Mouse (Mus musculus) frontal cortex, postnatal 10 days (tissue): ENCODE measurements around the gene Sec24c.
"Not testable (repeated sequence)": the region's sequence is repeated elsewhere in the genome, so short reads cannot be mapped to it uniquely, and the experiment has no call there.

Source experiments
- DNase-seq, 2 experiments: peaks; one replicate each; pipeline ENCODE4 v3.0.0; 2022; ENCODE audit warnings: low spot score in 2 of 2, mixed read lengths in 1 of 2

Sec24c gene

GRCm38 (mm10) chr14:20696986-20697385 lies 22.9 kb downstream of the Sec24c start:
- peak in 1 of 2 experiments; percentile 43 for DNase-seq

DNA sequence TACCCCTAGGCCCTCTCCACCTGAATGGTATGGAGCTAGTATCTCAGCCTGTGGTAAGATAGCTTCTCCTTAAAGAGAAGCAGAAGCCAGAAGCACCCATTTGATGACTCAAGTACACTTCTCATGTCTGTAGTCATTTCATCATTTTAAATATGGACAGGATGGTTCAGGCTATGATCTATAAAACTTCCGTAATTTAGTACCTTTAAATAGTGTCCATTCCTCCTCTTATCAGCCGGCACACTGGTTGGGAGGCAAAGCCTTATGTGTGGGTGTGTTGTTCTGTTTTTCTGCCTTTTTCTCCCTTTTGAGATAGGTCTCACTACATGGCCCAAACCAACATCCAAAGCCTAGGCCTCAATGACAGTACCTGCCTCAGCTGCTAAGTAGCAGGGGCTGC lies 24.4 kb downstream of the Sec24c start:
- DNase-seq, result no peak

- no peak for DNase-seq
Measured at GRCm38 (mm10) chr14:20700362-20700761, 26.3 kb downstream of the Sec24c start.

DNA sequence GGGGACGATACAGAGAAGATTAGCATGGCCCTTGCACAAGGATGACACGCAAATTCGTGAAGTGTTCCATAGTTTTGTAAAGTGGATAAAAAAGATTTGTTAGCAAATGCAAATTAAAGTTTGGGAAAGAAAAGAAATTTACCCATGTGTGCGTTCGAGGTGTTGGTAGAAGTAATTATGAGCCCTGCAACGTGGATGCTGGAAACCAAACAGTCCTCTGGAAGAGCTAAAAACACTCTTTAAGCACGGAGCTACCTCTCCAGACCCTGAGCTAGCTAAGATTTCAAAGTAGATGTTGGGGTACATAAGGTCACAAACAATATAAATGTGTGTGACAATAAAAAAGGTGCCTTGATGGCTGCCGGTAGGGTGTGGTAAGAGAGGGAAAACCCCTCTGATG lies 27.4 kb downstream of the Sec24c start:
- DNase-seq, result no peak

DNA sequence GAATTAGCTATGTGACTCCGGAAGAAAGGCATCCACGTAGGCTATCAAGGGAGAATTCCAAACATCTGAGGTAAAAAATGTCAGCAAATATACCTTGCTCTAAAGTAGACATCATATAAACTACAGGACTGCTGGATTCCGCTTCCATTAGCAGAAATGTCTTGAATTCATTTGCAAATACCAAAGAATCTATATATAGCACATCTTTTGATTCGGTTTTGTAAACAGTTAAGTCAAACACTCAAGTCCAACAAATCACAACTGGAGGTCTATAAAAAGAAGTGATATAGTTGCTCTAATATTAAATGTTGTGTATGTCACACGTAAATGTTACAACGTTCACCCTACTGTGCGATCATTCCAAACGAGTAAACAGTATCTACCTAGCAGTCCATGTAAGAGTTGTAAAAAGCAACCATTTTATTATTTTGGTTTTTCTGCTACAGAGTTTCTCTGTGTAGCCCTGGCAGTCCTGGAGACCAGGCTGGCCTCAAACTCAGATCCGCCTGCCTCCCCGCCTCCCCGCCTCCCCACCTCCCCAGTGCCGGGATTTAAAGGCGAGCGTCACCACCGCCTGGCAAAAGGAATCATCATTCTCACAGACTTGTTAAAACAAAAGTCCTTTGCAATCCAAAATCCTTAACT lies 28.1 kb downstream of the Sec24c start:
- DNase-seq, result no peak

DNA sequence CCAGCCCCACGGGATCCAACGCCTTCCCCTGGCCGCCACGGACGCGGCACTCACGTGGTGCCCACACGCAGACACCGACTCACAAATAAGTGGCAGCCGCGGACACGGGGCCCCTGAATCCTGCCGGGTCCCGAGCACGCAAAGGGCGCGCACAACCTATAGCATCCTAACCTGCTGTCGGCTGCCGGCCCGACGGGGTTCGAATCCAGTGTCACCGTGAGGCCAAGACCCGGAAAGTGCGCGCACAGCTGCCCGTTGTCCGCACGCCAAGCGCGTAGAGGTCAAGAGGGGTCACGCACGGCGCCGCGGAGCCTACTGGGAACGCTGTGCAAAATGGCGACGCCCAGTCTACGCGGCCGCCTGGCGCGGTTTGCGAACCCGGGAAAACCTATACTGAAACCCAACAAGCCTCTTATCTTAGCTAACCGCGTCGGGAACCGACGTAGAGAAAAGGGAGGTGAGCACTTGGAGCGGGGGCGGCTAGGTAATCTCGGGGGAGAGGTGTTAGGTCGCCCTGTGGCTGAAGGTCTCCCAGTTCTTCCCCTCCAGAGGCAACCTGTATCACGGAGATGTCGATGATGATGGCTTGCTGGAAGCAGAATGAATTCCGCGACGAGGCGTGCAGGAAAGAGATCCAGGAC lies 28.8 kb downstream of the Sec24c start, which contains the start of gene Chchd1:
Gene Chchd1, plus strand, starts transcription at position 266 of the 641 bp plus-strand sequence.
- DNase-seq, result peak; percentile 75 to 88

DNA sequence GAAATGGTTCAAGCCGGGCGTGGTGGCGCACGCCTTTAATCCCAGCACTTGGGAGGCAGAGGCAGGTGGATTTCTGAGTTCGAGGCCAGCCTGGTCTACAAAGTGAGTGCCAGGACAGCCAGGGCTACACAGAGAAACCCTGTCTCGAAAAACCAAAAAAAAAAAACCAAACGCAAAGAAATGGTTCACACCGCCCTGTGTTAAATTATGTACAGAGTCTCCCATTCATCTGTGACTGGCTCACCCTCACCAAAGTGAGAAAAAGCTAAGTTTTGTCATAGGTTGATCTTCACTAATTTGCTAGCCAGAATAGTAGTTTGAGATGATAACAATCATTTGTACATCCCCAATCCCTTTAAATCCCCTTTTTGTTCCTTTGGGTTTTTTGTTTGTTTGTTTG lies 29.4 kb downstream of the Sec24c start:
- not testable (repeated sequence) for DNase-seq

- peak; percentile 76 to 89 for DNase-seq
Measured at GRCm38 (mm10) chr14:20707201-20708190, 33.4 kb downstream of the Sec24c start, which contains the start of gene Zswim8. Gene Zswim8, plus strand, starts transcription at chr14:20707552.

- DNase-seq, result no peak
Measured at GRCm38 (mm10) chr14:20708239-20708638, 34.1 kb downstream of the Sec24c start.

GRCm38 (mm10) chr14:20713832-20714231 lies 39.7 kb downstream of the Sec24c start:
- DNase-seq, result no peak

GRCm38 (mm10) chr14:20718443-20718842 lies 44.3 kb downstream of the Sec24c start:
- no peak for DNase-seq

DNA sequence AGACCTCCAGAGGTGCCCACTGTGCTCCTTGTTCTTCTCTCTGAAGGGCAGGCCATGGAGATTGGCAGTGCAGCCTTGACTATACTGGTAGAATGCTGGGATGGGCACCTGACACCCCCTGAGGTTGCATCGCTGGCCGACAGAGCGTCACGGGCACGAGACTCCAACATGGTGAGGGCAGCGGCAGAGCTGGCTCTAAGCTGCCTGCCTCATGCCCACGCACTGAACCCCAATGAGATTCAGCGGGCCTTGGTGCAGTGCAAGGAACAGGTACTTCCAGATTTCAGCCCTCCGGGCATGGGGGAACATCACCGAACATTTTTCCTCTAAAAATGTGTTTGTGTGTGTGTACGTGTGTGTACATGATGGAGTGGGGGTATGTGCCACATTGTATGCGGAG lies 45.7 kb downstream of the Sec24c start:
- DNase-seq, result no peak

DNA sequence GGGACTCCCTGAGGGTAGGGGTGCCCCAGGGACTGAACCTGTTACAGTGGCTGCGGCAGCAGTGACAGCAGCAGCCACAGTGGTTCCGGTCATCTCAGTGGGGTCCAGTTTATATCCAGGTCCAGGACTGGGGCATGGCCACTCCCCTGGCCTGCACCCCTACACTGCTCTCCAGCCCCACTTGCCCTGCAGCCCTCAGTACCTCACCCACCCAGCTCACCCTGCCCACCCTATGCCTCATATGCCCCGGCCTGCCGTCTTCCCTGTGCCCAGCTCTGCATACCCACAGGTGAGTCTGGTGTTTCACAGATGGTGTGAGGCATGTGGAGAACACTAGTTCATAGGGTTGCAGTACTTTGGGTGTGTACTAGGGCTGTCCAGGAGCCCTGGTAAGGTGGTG lies 47.3 kb downstream of the Sec24c start:
- no peak for DNase-seq

DNA sequence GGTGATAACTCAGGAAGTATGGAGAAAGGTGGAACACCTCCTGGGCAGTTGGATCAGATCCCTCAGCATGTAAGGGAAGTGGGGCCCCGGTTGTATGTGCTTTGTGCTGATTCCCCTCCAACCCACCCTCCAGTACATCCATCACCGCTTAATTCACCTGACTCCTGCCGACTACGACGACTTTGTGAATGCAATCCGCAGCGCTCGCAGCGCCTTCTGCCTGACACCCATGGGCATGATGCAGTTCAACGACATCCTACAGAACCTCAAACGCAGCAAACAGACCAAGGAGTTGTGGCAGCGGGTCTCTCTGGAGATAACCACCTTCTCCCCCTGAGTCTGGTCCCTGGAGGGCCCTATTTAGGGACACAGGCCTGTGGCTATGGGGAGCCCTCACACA lies 48.9 kb downstream of the Sec24c start:
- no peak for DNase-seq

GRCm38 (mm10) chr14:20724043-20724442 lies 49.9 kb downstream of the Sec24c start:
- peak in 1 of 2 experiments; percentile 75 for DNase-seq

DNA sequence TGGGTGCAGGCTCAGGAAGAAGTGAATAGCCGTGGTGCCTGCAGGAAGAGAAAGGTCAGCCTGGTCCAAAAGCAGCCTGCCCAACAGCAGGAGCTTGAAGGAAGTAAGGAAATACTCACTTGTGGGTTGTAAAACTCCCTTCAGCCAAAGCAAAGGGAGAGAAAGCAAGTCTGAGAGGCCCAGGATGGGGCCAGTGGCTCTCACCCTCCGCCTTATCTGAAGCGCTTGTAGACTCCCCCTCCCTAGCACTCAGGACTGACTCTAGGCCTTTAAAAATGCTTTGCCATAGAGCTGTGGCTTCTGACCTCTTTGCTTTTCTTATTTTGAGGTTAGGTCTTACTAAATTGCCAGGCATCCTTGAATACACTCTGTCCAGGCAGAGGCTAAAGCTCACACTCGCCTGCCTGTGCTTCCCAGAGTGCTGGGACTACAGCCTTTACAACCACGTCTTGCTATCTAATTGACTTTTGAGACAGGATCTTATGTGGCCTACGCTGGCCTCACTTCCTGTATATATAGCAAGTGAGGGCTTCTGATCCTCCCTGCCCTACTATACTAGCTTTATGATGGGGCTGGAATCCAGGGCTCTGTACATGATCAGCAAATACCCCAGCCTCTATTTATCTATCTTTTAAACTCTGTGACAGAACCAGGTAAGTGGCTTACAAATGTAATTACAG lies 51.7 kb downstream of the Sec24c start:
- no peak for DNase-seq

DNA sequence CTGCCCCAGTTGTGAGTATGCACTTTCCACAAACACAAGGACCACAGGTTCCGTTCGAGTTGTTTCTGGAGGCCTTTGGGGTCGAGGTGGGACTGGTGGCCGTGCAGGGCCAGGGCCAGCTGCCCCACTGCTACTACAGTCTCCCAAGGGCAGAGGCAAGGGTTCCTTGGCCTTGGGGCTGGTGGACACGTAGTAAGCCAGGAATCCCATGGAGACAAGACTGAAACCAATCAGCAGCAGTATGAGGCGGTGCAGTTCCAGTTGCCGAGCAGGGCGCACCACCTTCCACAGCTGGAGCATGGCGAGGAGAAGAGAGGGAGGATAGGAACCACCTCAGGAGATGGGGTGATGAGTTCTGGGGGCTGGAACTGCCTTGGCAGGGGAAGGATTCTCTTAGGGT lies 55.8 kb downstream of the Sec24c start:
- no peak for DNase-seq

DNA sequence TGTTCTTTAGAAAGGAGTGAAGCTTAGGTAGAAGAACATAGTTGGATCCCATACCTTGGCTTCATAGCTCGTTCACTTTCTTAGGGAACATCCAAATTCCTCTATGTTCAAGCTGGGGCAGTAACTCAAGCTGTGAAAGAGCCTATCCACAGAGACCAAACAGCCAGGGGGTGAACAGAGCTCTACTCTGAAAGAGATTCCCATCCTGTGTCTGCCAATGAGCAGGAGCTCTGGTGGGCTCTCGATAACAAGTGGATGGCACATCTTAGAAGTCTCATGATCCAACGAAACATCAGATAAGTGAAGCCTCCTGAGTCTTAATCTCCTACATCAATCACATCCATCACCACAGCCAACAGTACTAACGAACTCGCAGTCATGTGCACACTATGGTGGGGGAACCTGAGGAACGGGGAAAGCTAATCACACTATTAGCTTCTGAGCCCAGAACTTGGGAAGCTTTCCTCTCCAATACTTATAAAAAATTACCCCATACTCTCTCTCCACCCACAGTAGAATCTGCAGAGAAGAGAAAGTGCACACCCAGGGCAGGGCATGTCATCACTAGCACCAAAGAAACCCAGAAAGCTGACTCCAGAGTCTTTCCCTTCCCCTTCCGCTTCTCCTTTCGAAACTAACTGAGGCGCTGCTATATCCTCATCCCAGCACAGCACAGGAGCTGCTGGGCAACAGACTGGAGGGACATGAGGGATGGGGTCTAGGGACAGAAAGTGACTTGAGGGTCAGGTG lies 56.9 kb downstream of the Sec24c start:
- no peak for DNase-seq

GRCm38 (mm10) chr14:20733041-20733951 lies 59.2 kb downstream of the Sec24c start:
- no peak for DNase-seq
